31 mouse cellular contexts compared by ENCODE assay signal in genomic region chr9:14603475-14603874, GRCm38 (mm10). TPM values are rescaled to one million over a fixed set of nuclear protein-coding genes. Genes with fewer than 3 reads are reported as not detected.
DNase-seq lines count a peak whose midpoint lies in the region; ATAC-seq and TF ChIP-seq lines count a peak whose summit lies in the region.
"Had no signal": no experiment of that assay in that cellular context is flagged by ENCODE, and none has a peak within 500 bp of the region (broad histone marks: within the 10 kb centered on the region; RNA-seq: fewer than 3 reads in every experiment).

No protein-coding gene starts in this region.

- no peaks in the 10 kb centered on the region for H3K27me3 ChIP-seq in intestine, postnatal 0 days (replicated peaks; ENCODE audit: control insufficient read depth, insufficient read depth, low read length)
- H3K27me3 ChIP-seq in intestine, embryonic 15.5 days (replicated peaks), result no peaks in the 10 kb centered on the region
- H3K27me3 ChIP-seq in midbrain, postnatal 0 days (ENCODE audit: insufficient read depth, low read length), result no peaks in the 10 kb centered on the region
- H3K27me3 ChIP-seq in midbrain, embryonic 16.5 days (ENCODE audit: control insufficient read depth, insufficient read depth, low read depth, low read length), result no peaks in the 10 kb centered on the region
- H3K27me3 ChIP-seq in neural tube, embryonic 15.5 days (replicated peaks), result no peaks in the 10 kb centered on the region
- H3K27me3 ChIP-seq: CH12.LX; embryonic facial prominence, embryonic 15.5 days; forebrain, embryonic 13.5 days; heart, embryonic 13.5 days; limb, embryonic 12.5 days had no signal

- H3K4me2 ChIP-seq in intestine, postnatal 0 days (replicated peaks; ENCODE audit: low read depth), result no peak overlapping the region
- no peak overlapping the region for H3K4me2 ChIP-seq in intestine, embryonic 15.5 days (replicated peaks)
- no peak overlapping the region for H3K4me2 ChIP-seq in midbrain, postnatal 0 days (ENCODE audit: low read depth, low read length, poor library complexity, severe bottlenecking)
- no peak overlapping the region for H3K4me2 ChIP-seq in midbrain, embryonic 16.5 days (ENCODE audit: low read length)
- no peak overlapping the region for H3K4me2 ChIP-seq in neural tube, embryonic 15.5 days
- H3K4me2 ChIP-seq: embryonic facial prominence, embryonic 15.5 days; forebrain, embryonic 13.5 days; heart, embryonic 13.5 days; hindbrain, embryonic 14.5 days; limb, embryonic 12.5 days; liver, embryonic 11.5 days had no signal

- ATAC-seq in intestine, postnatal 0 days, result no peak
- ATAC-seq in intestine, embryonic 15.5 days, result no peak
- ATAC-seq in midbrain, postnatal 0 days (ENCODE audit: low FRiP score), result no peak
- no peak for ATAC-seq in midbrain, embryonic 16.5 days
- no peak for ATAC-seq in CD4-positive, CD25-positive, alpha-beta regulatory T cell, adult 4 months
- ATAC-seq in neural tube, embryonic 15.5 days (ENCODE audit: low FRiP score), result no peak
- ATAC-seq: forebrain, embryonic 13.5 days had no signal

- no peaks in the 10 kb centered on the region for H3K36me3 ChIP-seq in intestine, postnatal 0 days (ENCODE audit: control insufficient read depth, insufficient read depth)
- no peaks in the 10 kb centered on the region for H3K36me3 ChIP-seq in intestine, embryonic 15.5 days
- H3K36me3 ChIP-seq in midbrain, postnatal 0 days (ENCODE audit: insufficient read depth, low read length), result no peaks in the 10 kb centered on the region
- no peaks in the 10 kb centered on the region for H3K36me3 ChIP-seq in midbrain, embryonic 16.5 days (ENCODE audit: control insufficient read depth, insufficient read depth, low read length)
- no peaks in the 10 kb centered on the region for H3K36me3 ChIP-seq in neural tube, embryonic 15.5 days

- H3K9me3 ChIP-seq in intestine, postnatal 0 days (ENCODE audit: control insufficient read depth), result no peaks in the 10 kb centered on the region
- H3K9me3 ChIP-seq in intestine, embryonic 15.5 days, result no peaks in the 10 kb centered on the region
- H3K9me3 ChIP-seq in midbrain, postnatal 0 days (ENCODE audit: low read length), result no peaks in the 10 kb centered on the region
- no peaks in the 10 kb centered on the region for H3K9me3 ChIP-seq in midbrain, embryonic 16.5 days (replicated peaks; ENCODE audit: control insufficient read depth, low read length, poor library complexity, severe bottlenecking)
- no peaks in the 10 kb centered on the region for H3K9me3 ChIP-seq in neural tube, embryonic 15.5 days (replicated peaks)
- H3K9me3 ChIP-seq: embryonic facial prominence, embryonic 10.5 days; embryonic facial prominence, embryonic 15.5 days; forebrain, embryonic 13.5 days; heart, embryonic 13.5 days; limb, embryonic 12.5 days had no signal

- DNase-seq in midbrain, postnatal 0 days (ENCODE audit: low spot score), result no peak
- peak; percentile 55 for DNase-seq in R1 (ENCODE audit: low read depth, low spot score)
- DNase-seq: adrenal gland, adult 8-10 months; B cell, adult 2 months; cerebellum, adult 2 months; cerebellum, postnatal 14 days; gastrocnemius, postnatal 36 days; heart, adult 18-20 months; heart, postnatal 10 days; kidney, adult 2 months; kidney, postnatal 4 days; lung, postnatal 4 days; midbrain, embryonic 14.5 days; right cerebral cortex, postnatal 4 days; thymus, postnatal 4 days had no signal

- H3K4me1 ChIP-seq in intestine, postnatal 0 days (replicated peaks; ENCODE audit: control insufficient read depth, insufficient read depth, low read length), result no peaks in the 10 kb centered on the region
- H3K4me1 ChIP-seq in intestine, embryonic 15.5 days (replicated peaks), result peaks cover 4% of the 10 kb centered on the region
- no peaks in the 10 kb centered on the region for H3K4me1 ChIP-seq in midbrain, postnatal 0 days (ENCODE audit: insufficient read depth, low read length)
- H3K4me1 ChIP-seq in midbrain, embryonic 16.5 days (ENCODE audit: control insufficient read depth, insufficient read depth, low read length), result peaks cover 3% of the 10 kb centered on the region; the same call in 1 of the 2 replicates
- peaks cover 16% of the 10 kb centered on the region for H3K4me1 ChIP-seq in neural tube, embryonic 15.5 days

- 87% methylated on average over 4 of the region's 4 CpGs for WGBS in intestine, postnatal 0 days
- 84% methylated on average over 4 of the region's 4 CpGs for WGBS in intestine, embryonic 15.5 days
- 89% methylated on average over 4 of the region's 4 CpGs for WGBS in midbrain, postnatal 0 days
- 84% methylated on average over 4 of the region's 4 CpGs for WGBS in midbrain, embryonic 16.5 days
- WGBS in neural tube, embryonic 15.5 days, result 80% methylated on average over 4 of the region's 4 CpGs

- H3K4me3 ChIP-seq in intestine, postnatal 0 days (ENCODE audit: low read depth, low read length), result no peak overlapping the region
- no peak overlapping the region for H3K4me3 ChIP-seq in intestine, embryonic 15.5 days (replicated peaks)
- H3K4me3 ChIP-seq in midbrain, postnatal 0 days (ENCODE audit: low read depth, low read length), result no peak overlapping the region
- H3K4me3 ChIP-seq in midbrain, embryonic 16.5 days (ENCODE audit: low read depth, low read length), result no peak overlapping the region
- no peak overlapping the region for H3K4me3 ChIP-seq in neural tube, embryonic 15.5 days (replicated peaks)
- H3K4me3 ChIP-seq: embryonic facial prominence, embryonic 10.5 days; embryonic facial prominence, embryonic 15.5 days; forebrain, embryonic 13.5 days; heart, embryonic 13.5 days; limb, embryonic 12.5 days; megakaryocyte, embryonic 14.5 days had no signal

- H3K9ac ChIP-seq in intestine, postnatal 0 days (ENCODE audit: low read depth, low read length), result no peak overlapping the region
- H3K9ac ChIP-seq in intestine, embryonic 15.5 days, result no peak overlapping the region
- no peak overlapping the region for H3K9ac ChIP-seq in midbrain, postnatal 0 days (replicated peaks; ENCODE audit: low read length, poor library complexity, severe bottlenecking)
- H3K9ac ChIP-seq in midbrain, embryonic 16.5 days (ENCODE audit: low read depth, low read length), result no peak overlapping the region
- no peak overlapping the region for H3K9ac ChIP-seq in neural tube, embryonic 15.5 days (replicated peaks)
- H3K9ac ChIP-seq: embryonic facial prominence, embryonic 15.5 days; forebrain, embryonic 13.5 days; heart, embryonic 13.5 days; hindbrain, embryonic 14.5 days; limb, embryonic 12.5 days had no signal

- no peak overlapping the region for H3K27ac ChIP-seq in intestine, postnatal 0 days (ENCODE audit: low read depth, low read length)
- H3K27ac ChIP-seq in intestine, embryonic 15.5 days, result no peak overlapping the region
- no peak overlapping the region for H3K27ac ChIP-seq in midbrain, postnatal 0 days (ENCODE audit: low read depth, low read length)
- no peak overlapping the region for H3K27ac ChIP-seq in midbrain, embryonic 16.5 days (ENCODE audit: low read length)
- no peak overlapping the region for H3K27ac ChIP-seq in neural tube, embryonic 15.5 days (replicated peaks)
- H3K27ac ChIP-seq: embryonic facial prominence, embryonic 10.5 days; embryonic facial prominence, embryonic 15.5 days; forebrain, embryonic 13.5 days; heart, embryonic 13.5 days; hindbrain, embryonic 14.5 days; kidney, postnatal 0 days; limb, embryonic 12.5 days had no signal

- peak; percentile 21 for TF ChIP-seq CTCF in intestine, postnatal 0 days (IDR thresholded peaks at IDR 0.05; ENCODE audit: low read depth)
- peak; percentile 20; the same call in 1 of the 2 replicates for TF ChIP-seq CTCF in midbrain, postnatal 0 days (IDR thresholded peaks at IDR 0.05)

RNA-seq across cellular contexts. Expression of gene Amotl1, which starts 41.4 kb away (rescaled TPM):
- polyA plus RNA-seq in intestine, postnatal 0 days (2015; fragmentation: Nextera tagmentation; extraction: Ambion mirVana), result 3.2 and 3.6 TPM in 2 replicates
- 10.1 and 11.7 TPM in 2 replicates for polyA plus RNA-seq in intestine, embryonic 15.5 days (2015; fragmentation: Nextera tagmentation; extraction: Ambion mirVana)
- 26.2 and 30.8 TPM in 2 replicates for total RNA-seq in midbrain, postnatal 0 days (2014; rRNA removed)
- 5.4 and 5.8 TPM in 2 replicates for polyA plus RNA-seq in midbrain, postnatal 0 days (2015; fragmentation: Nextera tagmentation; extraction: Ambion mirVana)
- 8.3 and 9.1 TPM in 2 replicates for polyA plus RNA-seq in midbrain, embryonic 16.5 days (2015; fragmentation: Nextera tagmentation; extraction: Ambion mirVana)
- polyA plus RNA-seq in CD4-positive, CD25-positive, alpha-beta regulatory T cell, adult 4 months (2017; shearing (Covaris generic)), result under 1 TPM in 1 of 2 experiments, not detected in 1; 0.06 TPM
- polyA plus RNA-seq in neural tube, embryonic 15.5 days (2015; fragmentation: Nextera tagmentation; extraction: Ambion mirVana), result 6.8 and 9.3 TPM in 2 replicates
- total RNA-seq: hematopoietic stem cell, adult 5-6 weeks had no signal
